Mouse (Mus musculus): ENCODE data around the gene Nup62. TPM values are rescaled to one million over a fixed set of nuclear protein-coding genes. Genes with fewer than 3 reads are reported as not detected.
A peak's percentile ranks its signal among the peaks of the same experiment; 100 is the strongest.
"Not testable (repeated sequence)": the region's sequence is repeated elsewhere in the genome, so short reads cannot be mapped to it uniquely, and the experiment has no call there.

Nup62 gene
- total RNA-seq, 2 experiments from 2014 or later = 49.4 to 53.1 TPM

- DNase-seq (ENCODE audit: low spot score in 2 of 2) = no peak
Measured at GRCm38 (mm10) chr7:44862434-44862833, 46.5 kb downstream of the Nup62 start.

DNA sequence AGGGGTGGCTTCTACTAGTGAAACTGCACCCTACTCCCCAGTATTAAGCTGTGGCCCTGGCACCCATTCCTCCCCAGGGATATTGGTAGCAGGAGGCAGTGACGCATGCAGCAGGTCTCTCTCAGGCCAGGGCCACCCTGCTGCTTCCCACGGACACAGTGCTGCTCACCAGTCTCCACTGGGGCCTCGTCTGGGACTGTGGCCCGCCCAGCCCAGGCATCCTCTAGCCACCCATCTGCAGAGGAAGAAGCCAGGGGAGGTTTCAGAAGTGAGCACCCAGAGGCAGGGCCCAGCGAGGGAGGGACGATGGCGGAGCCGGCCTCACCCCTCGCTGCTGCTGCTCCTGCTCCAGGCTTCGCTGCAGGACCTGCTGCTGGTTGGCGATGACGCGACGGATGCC, 47.3 kb downstream of the Nup62 start:
- no peak for DNase-seq (ENCODE audit: low spot score in 2 of 2)

GRCm38 (mm10) chr7:44863982-44864494, 48.1 kb downstream of the Nup62 start:
- DNase-seq (ENCODE audit: low spot score in 2 of 2) = no peak

GRCm38 (mm10) chr7:44864595-44865542, 49.0 kb downstream of the Nup62 start:
- no peak for DNase-seq (ENCODE audit: low spot score in 2 of 2)

- peak; percentile 60 to 76 for DNase-seq (ENCODE audit: low spot score in 2 of 2)
Measured at GRCm38 (mm10) chr7:44866276-44867009, 50.6 kb downstream of the Nup62 start.

- no peak for DNase-seq (ENCODE audit: low spot score in 2 of 2)
Measured at GRCm38 (mm10) chr7:44867010-44867702, 51.3 kb downstream of the Nup62 start.

- DNase-seq (ENCODE audit: low spot score in 2 of 2) = no peak
Measured at GRCm38 (mm10) chr7:44867802-44868201, 51.9 kb downstream of the Nup62 start.

- no peak for DNase-seq (ENCODE audit: low spot score in 2 of 2)
Measured at GRCm38 (mm10) chr7:44868465-44868864, 52.6 kb downstream of the Nup62 start.

GRCm38 (mm10) chr7:44868919-44869696, 53.2 kb downstream of the Nup62 start:
- DNase-seq (ENCODE audit: low spot score in 2 of 2) = peak; percentile 70 to 79

GRCm38 (mm10) chr7:44869697-44870528, 54.0 kb downstream of the Nup62 start, which contains the start of gene Ptov1:
Gene Ptov1 (minus strand): TSS chr7:44869788.
- DNase-seq (ENCODE audit: low spot score in 2 of 2) = peak; percentile 82 to 91

GRCm38 (mm10) chr7:44870614-44871013, 54.7 kb downstream of the Nup62 start:
- DNase-seq (ENCODE audit: low spot score in 2 of 2) = no peak

- no peak for DNase-seq (ENCODE audit: low spot score in 2 of 2)
Measured at GRCm38 (mm10) chr7:44871181-44871580, 55.3 kb downstream of the Nup62 start.

DNA sequence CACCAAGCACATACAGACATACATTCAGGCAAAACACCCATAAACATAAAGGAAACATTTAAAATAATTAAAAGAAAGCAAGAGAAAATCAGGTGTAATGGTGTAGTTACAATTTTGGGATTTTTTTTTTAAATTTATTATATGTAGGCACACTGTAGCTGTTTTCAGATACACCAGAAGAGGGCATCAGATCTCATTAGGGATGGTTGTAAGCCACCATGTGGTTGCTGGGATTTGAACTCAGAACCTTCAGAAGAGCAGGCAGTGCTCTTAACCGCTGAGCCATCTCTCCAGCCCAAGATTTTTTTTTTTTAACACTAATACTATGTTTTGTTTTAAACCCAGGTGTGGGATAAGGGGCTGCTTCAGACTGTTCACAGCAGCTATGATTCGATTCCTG, 55.9 kb downstream of the Nup62 start:
- DNase-seq (ENCODE audit: low spot score in 2 of 2) = not testable (repeated sequence)

DNA sequence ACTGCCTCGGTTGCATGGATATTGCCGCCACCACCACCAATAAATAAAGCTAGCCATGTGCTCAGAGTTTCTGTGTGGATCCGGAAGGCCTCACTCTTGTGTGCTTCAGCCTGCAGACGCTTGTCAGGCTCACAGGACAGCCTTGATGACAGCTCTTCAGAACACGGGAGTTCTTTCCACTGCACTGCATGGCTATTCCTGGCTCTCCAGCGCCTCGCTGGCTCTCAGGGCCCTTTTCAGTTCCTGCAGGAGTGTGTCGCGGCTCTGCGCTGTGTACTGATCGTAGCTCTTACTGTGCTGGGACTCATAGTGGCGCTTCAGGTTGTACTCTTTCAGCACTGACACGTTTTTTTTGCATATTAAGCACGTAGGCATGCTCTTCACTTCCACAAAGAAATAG, 61.9 kb downstream of the Nup62 start:
- DNase-seq (ENCODE audit: low spot score in 2 of 2) = no peak

Small RNA genes within 50 kb of the gene (microRNA-seq; reads per million reads assigned to microRNA genes)
- not detected for gene Mir707

Other genes starting within 250 kb of the Nup62 start
- gene Napsa, start 243.7 kb upstream of the Nup62 start, total RNA-seq (2021) = under 1 TPM; 0.65 to 0.81 TPM
- gene Kcnc3, start 225.4 kb upstream of the Nup62 start, total RNA-seq (2021) = 1 to 10 TPM in 1 of 2 experiments, under 1 TPM in 1; 0.91 to 1.1 TPM
- 10 to 100 TPM; 25.7 to 26.6 TPM for gene Myh14, start 145.2 kb upstream of the Nup62 start, total RNA-seq (2021)
- not detected for gene Izumo2, start 107.3 kb upstream of the Nup62 start, total RNA-seq (2021)
- 10 to 100 TPM; 18.9 to 20.7 TPM for gene Vrk3, start 67.7 kb upstream of the Nup62 start, total RNA-seq (2021)
- gene Zfp473, start 65.0 kb upstream of the Nup62 start, total RNA-seq (2021) = under 1 TPM; 0.32 to 0.41 TPM
- 1 to 10 TPM; 1.6 to 1.8 TPM for gene Il4i1, start 299 bp downstream of the Nup62 start, total RNA-seq (2021)
- 10 to 100 TPM; 55.6 to 62.2 TPM for gene Atf5, start 570 bp downstream of the Nup62 start, total RNA-seq (2021)
- 100 to 1,000 TPM in 1 of 2 experiments, 10 to 100 TPM in 1; 92.4 to 103 TPM for gene Akt1s1, start 32.9 kb downstream of the Nup62 start, total RNA-seq (2021)
- 10 to 100 TPM; 56.5 to 63.4 TPM for gene Tbc1d17, start 33.0 kb downstream of the Nup62 start, total RNA-seq (2021)
- 10 to 100 TPM; 18.6 to 20.5 TPM for gene Pnkp, start 41.1 kb downstream of the Nup62 start, total RNA-seq (2021)
- 100 to 1,000 TPM; 332 to 346 TPM for gene Ptov1, start 53.7 kb downstream of the Nup62 start, total RNA-seq (2021)
- 10 to 100 TPM; 63.8 to 67.6 TPM for gene Med25, start 76.6 kb downstream of the Nup62 start, total RNA-seq (2021)
- gene Fuz, start 80.0 kb downstream of the Nup62 start, total RNA-seq (2021) = 10 to 100 TPM; 16.1 to 18.4 TPM
- gene Ap2a1, start 113.4 kb downstream of the Nup62 start, total RNA-seq (2021) = 10 to 100 TPM; 84.8 to 88.9 TPM
- not detected for gene Tsks, start 127.1 kb downstream of the Nup62 start, total RNA-seq (2021)
- 10 to 100 TPM; 10.3 to 10.8 TPM for gene Cpt1c, start 158.8 kb downstream of the Nup62 start, total RNA-seq (2021)
- gene Prmt1, start 170.5 kb downstream of the Nup62 start, total RNA-seq (2021) = 100 to 1,000 TPM; 318 to 331 TPM
- gene Irf3, start 181.6 kb downstream of the Nup62 start, total RNA-seq (2021) = 10 to 100 TPM; 46.0 to 50.4 TPM
- 10 to 100 TPM; 21.5 to 22.0 TPM for gene Bcl2l12, start 182.6 kb downstream of the Nup62 start, total RNA-seq (2021)
- 10 to 100 TPM; 74.1 to 76.0 TPM for gene Scaf1, start 200.3 kb downstream of the Nup62 start, total RNA-seq (2021)
- 100 to 1,000 TPM; 119 to 123 TPM for gene Rras, start 201.9 kb downstream of the Nup62 start, total RNA-seq (2021)
- 10 to 100 TPM; 63.9 to 65.2 TPM for gene Prr12, start 236.8 kb downstream of the Nup62 start, total RNA-seq (2021)
- 10 to 100 TPM; 47.3 to 48.3 TPM for gene Nosip, start 246.3 kb downstream of the Nup62 start, total RNA-seq (2021)
- 10 to 100 TPM; 11.7 to 12.3 TPM for gene Prrg2, start 246.6 kb downstream of the Nup62 start, total RNA-seq (2021)

Measured in gastrocnemius, postnatal 4 days (tissue).